Mouse (Mus musculus): ENCODE results near the gene St6galnac1.
"Not testable (repeated sequence)": the region's sequence is repeated elsewhere in the genome, so short reads cannot be mapped to it uniquely, and the experiment has no call there.

Gene St6galnac1

DNA sequence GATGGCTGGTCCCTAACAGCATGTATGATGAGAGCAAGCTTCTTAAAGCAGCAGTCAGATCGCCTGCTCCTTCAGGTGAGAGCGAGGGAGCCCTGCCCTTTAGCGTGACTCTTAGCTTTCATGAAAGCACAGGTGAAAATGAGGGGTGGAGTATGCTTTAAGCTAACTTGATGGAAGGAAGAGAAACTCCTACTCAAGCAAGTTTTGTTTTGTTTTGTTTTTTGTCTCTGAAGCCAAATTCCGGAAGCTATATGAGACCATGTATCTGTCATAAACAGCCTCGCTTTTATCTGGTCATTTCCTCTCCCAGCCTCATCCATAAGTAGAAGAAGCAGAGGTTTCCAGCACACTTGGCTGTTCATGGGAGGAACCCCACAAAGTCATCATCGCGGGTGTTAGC is at the start of gene St6galnac1:
Gene St6galnac1, minus strand, starts transcription at position 101 of the 400 bp plus-strand sequence.
- no peak for DNase-seq

DNA sequence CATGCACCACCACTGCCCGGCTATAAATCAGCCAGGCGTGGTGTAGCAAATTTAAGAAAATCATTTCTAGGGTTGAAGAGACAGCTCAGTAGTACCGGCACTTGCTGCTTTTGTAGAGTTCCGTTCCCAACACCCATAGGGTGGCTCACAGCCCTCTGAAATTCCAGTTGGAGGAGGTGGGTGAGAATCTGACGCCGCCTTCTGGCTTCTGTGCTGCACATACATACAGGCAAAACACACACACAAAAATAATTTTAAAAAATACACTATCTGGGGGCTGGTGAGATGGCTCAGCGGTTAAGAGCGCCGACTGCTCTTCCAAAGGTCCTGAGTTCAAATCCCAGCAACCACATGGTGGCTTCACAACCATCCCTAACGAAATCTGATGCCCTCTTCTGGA is 48.6 kb upstream of the St6galnac1 start:
- DNase-seq: not testable (repeated sequence)

DNA sequence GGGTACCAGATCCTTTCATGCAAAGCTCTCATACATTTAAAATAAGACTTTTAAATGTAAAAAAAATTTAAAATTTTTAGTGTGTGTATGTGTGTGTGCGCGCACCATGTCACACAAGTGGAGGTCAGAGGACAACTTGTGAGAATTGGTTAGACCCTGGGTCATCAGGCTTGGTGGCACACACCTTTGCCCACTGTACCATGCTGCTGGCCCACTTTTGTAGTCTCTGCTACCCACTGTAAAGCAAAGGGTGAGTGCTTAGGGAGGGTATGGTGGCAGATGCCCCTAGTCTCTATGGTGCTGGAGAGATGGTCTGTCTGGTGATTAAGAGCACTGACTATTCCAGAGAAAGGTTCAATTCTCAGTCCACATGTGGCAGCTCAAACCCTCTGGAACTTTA is 47.9 kb upstream of the St6galnac1 start:
- DNase-seq: no peak

DNA sequence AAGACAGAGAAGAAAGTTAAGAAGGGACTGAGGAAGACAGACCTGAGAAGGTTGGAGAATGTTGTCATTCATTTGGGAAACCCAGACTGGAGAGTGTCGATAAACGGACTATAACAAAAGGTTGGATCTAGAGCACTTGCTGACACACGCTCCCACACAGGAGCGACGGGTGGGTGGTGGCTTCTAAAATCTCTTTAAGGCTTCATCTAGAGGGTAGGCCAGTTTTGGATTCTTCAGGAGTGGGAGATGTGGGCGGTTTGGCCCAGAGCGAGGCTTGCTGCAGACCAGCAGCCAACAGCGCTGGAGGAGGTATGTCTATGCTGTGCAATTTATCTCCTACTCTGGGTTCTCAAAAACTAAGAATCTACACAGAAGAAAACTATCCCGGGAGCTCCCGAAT is 47.3 kb upstream of the St6galnac1 start:
- DNase-seq: no peak

DNA sequence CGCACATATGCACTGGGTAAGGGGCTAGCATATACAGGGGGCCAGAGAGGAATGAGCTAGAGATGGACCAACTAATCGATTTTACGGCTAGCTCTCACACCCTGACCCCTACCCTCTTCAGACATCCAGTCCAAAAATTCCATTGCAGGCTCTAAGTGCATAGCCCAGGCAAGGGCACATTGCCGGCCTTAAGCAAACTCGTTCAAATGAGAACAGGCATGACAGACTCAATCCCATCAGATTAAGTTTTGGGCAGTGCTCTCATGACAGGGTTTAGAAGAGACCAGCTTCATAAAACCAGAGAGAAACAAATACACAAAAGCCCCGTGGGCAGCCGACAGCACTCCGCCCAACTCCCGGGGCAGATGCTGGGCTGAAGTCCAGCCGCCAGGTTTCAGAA is 46.9 kb upstream of the St6galnac1 start:
- DNase-seq: no peak

DNA sequence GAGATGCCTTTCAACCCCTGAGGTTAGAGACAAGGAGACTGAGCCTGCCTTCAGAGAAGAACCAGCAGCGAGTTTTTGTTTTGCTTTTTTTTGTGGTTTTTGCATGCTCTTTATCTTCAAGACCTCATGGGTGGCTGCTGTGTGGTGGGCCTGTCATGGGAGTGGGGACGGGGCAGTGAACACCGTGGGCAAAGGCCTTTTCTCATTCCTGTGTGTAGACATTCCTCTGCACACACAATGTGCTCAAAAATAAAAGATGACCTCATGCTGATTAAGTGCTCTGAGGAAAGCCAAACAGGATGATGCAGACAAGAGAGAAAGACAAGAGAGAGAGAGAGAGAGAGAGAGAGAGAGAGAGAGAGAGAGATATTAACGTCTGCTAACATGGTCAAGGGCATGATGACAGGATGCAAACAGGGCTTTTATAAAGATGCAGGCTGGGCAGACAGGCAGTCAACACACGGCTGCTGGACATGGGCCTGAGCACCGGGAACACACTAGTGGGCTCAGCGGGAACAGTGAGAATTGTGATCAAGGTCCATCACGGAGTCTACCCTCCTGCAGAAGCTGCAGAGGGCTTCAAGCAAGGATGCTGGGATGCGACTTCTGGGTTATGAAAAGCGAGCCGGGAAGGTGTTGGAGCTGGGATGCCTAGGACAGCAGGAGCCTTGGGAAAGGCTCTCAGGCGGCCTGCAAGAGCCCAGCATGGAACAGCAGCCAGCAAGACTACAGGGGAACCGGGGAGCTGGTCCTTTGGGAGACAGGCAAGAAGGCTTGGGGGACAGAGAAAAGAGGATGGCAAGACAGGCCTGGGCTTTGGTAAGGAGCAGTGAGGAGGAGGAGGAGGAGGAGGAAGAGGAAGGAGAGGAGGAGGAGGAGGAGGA is 46.0 kb upstream of the St6galnac1 start:
- DNase-seq: peak; percentile 60

DNA sequence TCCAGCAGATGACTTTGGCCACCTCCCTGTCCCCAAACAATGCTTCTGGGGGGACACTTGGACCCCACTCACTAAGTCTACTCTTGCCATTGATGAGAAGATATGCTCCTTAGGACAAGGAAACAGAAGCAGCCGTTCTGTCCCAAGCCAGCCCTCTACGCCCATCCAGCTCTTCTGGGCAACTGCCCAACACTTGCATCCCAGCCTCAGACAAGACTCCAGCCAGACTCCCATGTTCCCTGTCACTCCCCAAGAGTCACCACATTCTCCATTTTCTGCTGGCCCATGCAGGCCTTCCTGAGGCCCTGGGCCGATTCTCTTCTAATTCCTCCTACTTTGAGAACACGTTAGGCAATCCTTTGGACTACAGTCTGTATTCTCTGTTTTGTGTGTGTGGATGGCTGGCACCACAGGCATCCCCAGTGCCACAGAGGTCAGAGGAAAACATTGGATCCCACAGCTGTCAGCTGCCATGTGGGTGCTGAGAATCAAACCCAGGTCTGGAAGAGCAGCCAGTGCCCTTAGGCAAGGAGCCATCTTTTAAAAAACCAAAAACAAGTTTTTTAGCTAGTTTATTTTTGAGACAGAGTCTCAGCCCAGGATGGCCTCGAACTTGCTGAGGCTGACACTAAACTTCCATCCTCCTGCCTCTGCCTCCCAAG is 44.8 kb upstream of the St6galnac1 start:
- no peak for DNase-seq

DNA sequence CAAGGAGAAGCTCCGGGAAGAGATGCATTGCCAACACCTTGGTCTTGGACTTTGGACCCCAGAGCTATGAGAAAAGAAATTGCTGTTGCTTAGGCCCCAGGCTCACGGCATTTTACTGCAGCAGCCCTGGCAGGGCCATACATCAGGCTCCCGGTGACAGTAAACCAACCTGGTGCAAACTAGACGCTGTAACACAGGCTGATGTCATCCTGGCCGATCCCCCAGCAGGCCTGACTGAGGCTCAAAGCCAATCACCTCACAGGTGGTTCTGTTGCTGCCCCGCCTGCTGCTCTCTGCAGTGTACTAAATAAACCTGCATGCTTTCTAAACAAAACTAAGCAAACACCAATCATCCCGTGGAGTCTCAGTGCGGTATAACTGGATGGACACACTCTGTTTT is 43.4 kb upstream of the St6galnac1 start:
- no peak for DNase-seq

DNA sequence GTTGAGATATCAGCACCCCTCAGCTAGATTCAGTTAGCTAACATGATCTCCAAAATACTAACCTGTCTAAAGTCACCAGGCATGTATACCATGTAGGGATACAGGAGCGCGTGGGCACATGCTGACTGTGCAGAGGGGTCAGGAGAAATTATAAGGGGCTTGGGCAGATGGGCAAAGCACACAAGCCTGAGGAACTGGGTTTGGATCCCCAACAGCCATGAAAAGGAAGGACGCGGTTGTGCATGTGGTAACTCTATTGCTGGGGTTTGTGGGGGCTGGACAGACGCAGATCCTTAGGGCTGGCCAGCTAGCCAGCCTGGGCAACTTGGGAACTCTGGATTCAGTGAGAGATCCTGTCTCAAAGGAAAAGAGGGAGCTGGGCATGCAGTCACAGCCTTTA is 42.3 kb upstream of the St6galnac1 start:
- DNase-seq: no peak

DNA sequence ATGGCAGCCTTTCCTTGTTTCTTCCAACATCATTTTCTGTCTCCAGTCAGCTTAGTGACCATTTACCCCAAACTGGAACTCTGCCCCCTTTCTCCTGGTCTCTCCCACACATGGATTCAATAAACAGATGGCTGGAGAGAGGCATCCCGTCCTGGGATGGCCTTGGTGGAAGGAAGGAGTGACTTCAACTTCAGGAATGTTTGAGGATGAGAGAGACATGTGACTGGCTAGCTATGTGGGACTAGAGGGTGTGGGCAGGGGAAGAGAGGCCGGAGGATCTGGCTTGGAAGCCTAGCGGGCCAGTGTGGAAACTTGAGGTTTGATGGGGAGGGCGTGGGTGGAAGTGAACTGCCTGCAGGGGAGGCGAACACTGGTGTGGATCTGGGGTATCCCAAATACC is 41.5 kb upstream of the St6galnac1 start:
- DNase-seq: no peak

DNA sequence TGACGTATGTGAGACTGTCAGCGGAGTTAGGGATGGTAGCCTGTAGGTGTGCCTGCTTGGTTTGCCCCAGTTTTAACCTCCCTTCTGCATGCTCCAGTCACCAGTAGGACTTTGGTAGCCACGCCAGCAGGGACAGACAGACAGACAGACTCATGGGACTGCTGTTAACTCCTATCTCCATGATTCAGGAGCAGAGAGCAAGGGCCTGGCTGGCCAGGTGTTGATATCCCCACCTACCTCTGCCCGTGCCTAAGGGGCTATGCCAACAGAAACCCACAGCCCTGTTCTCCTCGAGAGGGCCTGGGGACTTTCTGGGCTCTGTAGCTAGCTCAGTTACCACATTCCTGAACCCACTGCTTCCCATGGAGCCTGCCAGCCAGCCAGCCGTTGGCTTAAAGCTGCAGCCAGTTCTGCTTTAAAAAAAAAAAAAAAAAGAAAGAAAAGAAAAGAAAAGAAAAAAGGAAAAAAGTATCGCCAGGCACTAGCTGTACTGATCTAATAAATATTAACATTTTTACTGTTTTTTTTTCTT is 39.6 kb upstream of the St6galnac1 start:
- DNase-seq: no peak

DNA sequence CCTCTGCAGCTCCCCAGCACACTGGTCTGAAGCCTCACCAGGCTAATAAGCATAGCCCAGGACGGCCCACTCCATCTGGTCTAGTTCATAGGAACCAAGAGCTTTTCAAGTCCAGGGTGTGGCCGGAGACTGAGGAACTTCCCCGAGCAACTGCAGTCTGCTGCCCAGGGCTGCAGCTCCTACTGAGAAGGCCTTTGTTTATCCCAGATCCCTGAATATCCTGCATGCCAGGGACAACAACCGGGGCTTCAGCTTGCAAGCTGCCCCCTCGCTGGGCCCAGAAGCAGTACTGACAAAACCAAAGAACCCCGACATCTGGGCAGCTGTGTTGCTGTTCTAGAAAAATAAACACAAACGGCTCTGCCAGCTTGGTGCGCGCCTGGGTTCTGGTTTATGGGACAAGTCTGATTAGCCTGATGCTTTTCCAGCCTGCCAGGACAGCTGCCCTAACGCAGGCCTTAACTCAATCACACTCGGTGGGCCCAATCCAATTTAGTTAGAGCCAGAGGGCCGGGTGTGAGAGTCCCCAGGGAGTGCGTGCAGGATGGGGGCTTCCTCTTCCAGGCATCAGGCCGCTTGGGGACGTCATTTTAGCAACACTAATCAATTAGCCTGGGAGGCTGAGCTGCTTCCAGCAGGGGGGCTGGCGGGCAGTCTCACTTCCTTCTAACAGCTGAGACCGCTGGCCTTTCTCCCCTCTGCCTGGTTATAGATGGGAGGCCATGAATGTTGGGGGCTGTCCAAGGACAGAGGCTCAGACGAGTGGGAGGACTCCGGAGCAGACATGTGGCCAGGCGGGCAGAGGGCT is 39.0 kb upstream of the St6galnac1 start:
- DNase-seq: peak; percentile 94

DNA sequence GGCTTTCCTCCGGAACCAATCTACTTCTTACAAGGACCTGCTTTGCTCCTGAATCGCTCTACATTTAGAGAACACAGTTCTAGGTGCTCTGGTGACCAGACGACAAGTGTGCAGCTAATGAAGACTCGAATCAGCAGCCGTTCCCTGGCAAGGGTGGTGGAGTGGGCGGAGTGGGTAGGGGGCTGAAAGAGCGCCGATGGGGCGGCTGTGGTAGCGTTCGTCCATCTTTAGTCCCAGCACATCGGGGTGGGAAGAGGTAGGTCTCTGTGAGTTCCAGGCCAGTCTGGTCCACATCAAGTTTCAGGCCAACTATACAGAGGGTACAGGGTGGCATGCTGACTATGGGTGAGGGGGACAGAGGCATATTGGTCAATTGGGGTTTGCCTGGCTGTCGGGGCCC is 38.3 kb upstream of the St6galnac1 start:
- DNase-seq: no peak

DNA sequence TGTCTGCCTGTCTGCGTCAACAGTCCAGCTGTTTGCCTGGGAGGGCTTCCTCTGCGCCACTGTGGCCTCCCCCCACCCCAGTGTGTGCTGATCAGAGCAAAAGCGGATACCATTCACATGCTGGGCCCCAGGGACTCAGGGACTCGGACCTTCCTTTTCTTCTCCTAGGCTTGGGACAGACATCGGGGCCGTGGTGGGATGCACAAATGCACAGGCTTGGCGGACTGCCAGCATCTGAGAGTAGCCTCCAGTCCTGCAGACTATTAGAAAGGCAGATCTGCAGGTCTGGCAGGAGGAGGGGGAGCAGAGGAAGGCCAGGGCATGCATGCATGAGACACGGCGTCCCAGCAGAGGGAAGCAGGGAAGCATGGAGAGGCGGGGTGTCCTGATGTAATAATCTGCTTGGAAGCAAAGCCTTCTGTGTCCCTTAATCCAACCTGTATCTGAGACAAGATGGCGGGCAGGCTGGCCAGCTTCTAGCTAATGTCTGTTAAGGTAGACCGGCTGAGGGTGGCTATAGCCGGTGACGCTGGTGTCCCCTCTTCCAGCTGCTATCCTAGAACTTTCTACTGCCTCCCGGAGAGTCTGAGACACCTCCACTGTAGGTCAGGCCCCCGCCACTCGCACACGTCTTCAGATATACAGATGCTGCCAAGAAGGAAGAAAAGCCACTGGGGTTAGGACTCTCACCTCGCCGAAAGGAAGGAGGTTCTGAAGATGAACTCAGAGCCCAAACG is 37.7 kb upstream of the St6galnac1 start:
- DNase-seq: peak; percentile 90

DNA sequence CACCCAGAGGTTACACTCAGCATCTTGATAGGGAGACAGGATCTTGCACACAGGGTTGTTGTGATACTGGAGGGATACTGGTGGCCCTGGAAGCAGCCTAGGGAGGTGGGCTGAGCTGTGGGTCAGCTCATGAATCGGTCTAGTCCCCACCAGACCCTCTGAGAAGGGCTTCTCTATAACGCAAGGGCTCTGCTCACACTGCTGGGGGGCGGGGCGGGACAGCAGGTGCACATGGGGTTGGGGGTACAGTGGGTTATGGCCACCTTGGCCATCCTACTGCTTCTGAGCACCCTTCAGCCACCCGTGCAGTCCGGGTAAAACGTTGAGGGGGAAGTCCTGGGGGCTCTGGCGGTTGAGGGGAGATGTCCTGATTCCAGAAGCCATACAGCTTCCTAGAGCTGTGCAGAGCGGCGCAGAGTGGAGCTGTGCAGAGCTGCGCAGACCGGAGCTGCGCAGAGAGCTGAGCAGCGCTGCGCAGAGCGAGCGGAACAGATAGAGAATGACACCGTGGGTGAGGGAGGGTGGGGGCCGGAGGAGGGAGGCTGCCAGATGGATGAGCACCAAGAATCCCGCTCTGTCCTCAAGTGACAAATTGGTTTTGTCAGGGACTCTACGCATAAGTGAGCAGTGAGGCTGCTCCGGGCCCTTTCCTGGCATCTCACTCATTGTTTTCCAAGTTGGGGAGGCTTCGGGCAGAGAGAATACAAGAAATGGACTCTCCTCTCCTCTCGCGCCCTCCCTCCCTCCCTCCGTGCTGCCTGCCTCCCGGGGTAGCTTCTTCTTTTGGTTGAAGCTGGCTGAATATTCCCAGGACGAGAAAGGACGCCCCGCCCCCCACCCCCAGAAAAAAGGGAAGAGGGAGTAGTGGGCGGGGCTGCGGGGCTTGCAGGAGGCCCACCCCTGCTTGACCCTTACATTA is 35.9 kb upstream of the St6galnac1 start:
- DNase-seq: peak; percentile 100

DNA sequence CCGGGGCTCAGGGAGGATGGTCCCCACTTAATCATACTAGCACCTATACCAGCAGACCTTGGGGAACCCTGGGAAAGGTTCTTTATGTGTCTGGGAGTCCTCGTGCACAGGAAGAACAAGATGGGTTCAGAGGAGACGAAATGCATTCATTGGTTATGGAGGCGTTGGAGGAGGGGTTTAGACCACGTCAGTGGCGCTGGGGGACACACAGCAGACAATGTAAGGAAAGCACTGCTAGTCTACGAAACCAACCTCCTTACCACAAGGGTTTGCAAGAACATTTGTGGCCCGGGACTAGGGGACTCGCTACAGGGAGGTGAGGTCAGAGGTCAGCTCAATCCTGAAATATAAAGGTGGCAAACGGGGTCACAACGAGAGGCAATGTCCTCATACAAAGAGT is 35.2 kb upstream of the St6galnac1 start:
- peak; percentile 62 for DNase-seq

DNA sequence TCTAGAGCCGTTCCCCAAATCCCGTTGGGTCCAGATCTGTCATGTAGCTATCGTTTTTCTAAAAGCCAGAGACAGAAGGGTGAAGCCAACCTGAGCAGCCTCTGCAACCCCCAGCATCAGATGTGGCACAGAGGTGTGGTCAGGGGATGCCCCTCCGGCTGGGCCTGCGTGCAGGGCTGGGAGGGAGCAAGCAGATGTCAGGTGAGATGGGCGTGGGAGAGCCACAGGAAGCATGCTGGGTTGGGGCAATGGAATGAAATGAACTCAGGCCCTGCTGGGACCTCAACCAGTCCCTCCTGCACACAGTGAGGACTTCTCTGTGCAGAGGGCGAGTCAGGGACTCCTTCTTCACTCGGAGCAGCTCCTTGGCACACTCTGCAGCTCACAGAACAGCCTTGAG is 34.2 kb upstream of the St6galnac1 start:
- DNase-seq: no peak

DNA sequence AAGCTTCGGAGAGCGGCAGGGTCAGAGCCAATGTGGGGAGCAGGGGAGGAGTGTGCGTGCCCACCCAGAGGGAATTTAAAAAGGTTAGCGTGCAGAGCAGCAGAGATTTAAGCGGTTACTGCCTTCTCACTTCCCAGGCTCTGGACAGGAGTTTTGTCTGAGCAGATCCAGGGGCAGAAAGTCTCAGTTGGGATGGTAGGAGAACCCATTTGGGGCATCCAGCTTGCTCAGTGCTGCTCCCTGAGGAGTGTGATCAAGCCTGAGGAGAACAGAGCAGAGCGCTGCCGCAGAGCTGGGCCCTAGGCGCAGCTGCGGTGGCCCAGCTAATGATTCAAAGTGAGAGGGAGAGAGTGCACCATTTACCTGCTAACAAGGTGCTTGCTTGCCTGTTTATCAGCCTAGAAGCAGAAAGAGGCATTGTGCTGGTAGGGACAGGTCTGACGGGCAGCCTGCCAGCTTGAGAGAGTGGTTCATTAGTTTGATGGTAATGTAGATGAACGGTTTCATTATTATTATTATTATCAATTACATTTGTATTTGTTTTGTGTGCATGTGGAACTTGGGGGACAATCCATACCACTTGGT is 33.6 kb upstream of the St6galnac1 start:
- peak; percentile 43 for DNase-seq

DNA sequence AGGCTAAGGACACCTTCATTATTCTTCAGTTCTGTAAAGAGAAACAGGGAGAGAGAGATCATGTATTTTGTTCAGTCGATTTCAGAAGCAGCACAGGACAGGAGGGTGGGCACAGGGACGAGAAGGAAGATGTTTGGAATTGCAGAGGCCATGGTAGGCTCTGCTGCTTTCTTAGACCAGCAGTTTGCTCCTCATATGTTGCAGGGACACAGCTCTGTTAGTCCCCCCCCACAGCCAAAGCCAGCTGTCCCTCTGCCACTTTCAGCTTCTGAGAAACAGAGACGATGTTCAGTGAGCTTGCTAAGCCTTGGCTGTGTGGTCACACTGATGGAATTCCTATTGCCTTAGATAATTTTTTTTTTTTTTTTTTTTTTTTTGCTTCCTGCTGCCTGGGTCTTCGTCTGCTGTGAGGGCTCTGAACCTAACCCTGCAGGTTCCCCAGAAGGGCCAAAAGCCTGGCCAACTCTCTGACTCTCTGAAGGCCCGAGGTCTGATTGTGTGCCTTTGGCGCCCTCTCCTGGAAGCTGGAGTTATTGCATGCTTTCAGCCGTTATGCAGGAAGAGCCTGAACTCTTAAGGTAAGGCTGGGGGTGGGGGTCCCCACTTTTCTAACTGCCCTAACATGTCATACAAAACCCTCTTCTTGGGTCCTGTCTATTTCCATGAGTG is 32.8 kb upstream of the St6galnac1 start:
- peak; percentile 92 for DNase-seq

DNA sequence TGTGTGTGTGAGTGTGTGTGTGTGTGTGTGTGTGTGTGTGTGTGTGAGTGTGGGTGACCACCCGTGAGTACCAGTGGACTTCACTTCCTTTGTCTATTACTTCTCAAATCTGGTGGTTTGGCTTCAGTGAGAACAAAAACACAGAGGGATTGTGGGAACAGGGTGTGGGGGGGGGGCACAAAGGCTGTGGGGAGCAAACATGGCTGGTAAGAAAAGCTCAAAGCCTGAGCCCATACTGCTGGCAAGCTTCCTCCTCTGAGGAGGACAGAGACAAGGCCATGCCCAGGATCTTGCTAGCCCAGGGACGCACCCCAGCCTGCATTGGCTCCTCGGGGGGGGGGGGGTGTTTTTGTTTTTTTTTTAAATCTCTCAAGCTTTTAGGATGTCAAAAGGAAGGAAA is 32.2 kb upstream of the St6galnac1 start:
- DNase-seq: no peak
